Mouse (Mus musculus) G1E (cell line): ENCODE measurements around the gene Gadd45b. TPM values are rescaled to one million over a fixed set of nuclear protein-coding genes. Genes with fewer than 3 reads are reported as not detected.

ENCODE experiments used
- ATAC-seq: 2 replicates; pipeline ENCODE4 v1.8.0; 2016; ENCODE audit warnings: mild to moderate bottlenecking; ENCODE audit not compliant: insufficient number of reproducible peaks, poor library complexity, low FRiP score, severe bottlenecking; ENCODE audit errors: extremely low read depth
- DNase-seq: peaks from one replicate; pipeline ENCODE4 v3.0.0; 2012; ENCODE audit warnings: low spot score
- H3K27me3 ChIP-seq: 2 replicates; pipeline ENCODE4 v1.6.1; 2012; ENCODE audit warnings: mild to moderate bottlenecking, low read length, inconsistent platforms; ENCODE audit not compliant: insufficient read depth
- H3K36me3 ChIP-seq: replicated peaks from 2 replicates; pipeline ENCODE3; 2012; ENCODE audit warnings: mild to moderate bottlenecking, inconsistent platforms
- H3K4me1 ChIP-seq: 2 replicates; pipeline ENCODE4 v1.6.1; 2012; ENCODE audit warnings: low read depth, low read length, inconsistent platforms, mixed read lengths; ENCODE audit not compliant: insufficient read depth
- H3K4me3 ChIP-seq: 2 replicates; pipeline ENCODE4 v1.5.1; 2012; ENCODE audit warnings: low read depth, mild to moderate bottlenecking, inconsistent platforms, low read length, moderate library complexity, mixed read lengths
- H3K9me3 ChIP-seq: replicated peaks from 2 replicates; pipeline ENCODE4 v1.6.1; 2012; ENCODE audit warnings: inconsistent platforms
- CTCF ChIP-seq: IDR thresholded peaks from 2 replicates; pipeline ENCODE4 v1.5.1; 2012; ENCODE audit warnings: low read depth, low read length, inconsistent platforms, mixed read lengths
- GATA1 ChIP-seq: IDR thresholded peaks from 2 replicates; pipeline ENCODE4 v1.6.1; 2012; ENCODE audit warnings: borderline replicate concordance, low read length, inconsistent platforms, mixed read lengths
- GATA2 ChIP-seq: IDR thresholded peaks from 2 replicates; pipeline ENCODE4 v1.6.1; 2012; ENCODE audit warnings: low read depth, low read length, inconsistent platforms, borderline replicate concordance
- POLR2AphosphoS5 ChIP-seq: IDR thresholded peaks from 2 replicates; pipeline ENCODE4 v1.6.1; 2012; ENCODE audit warnings: low read depth, low read length, inconsistent platforms; ENCODE audit not compliant: insufficient replicate concordance
- TAL1 ChIP-seq: conservative IDR thresholded peaks from 2 replicates; pipeline ENCODE4 v1.6.1; 2012; ENCODE audit warnings: low read depth, low read length, inconsistent platforms, mixed read lengths
- polyA plus RNA-seq: library from polyadenylated mRNA; stranded (reverse); fragments of >175 nt; gene quantifications from 2 replicates; pipeline ENCODE4 v1.2.3, GENCODE M21; 2012
- total RNA-seq, 2 experiments: library from RNA; stranded (forward) in 1 of 2; stranded (reverse) in 1 of 2; fragments of 200-1000 nt in 1 of 2; fragments of >200 nt in 1 of 2; fragmentation: Nextera tagmentation in 1 of 2; gene quantifications; 2 replicates each; pipeline ENCODE4 v1.2.3; 2014 to 2017

The Gadd45b gene
- total and polyA plus RNA-seq, 3 experiments, result 1.1 to 5.7 (median 3.7) TPM

DNA sequence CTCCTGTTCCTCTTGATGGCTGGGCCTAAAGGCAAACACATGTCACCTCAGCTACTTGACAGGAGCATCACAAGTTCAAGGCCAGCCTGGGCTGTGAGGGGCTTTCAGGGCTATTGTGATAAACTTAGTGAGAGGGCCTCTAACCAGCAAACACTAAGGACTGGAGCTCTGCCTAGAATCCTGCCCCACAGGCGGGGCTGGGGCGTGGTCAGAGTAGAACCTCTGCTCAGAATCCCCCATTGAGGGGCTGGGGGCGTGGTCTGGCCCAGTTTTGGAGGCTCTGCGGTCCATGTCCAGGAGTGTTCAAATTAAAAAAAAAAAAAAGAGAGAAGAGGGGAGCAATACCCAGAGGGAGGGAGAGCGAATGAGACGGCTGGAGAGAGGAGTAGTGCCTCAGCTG, 34.2 kb upstream of the Gadd45b start:
- peaks cover 5% of the 10 kb centered on the region; the same call in 1 of the 2 replicates for H3K9me3 ChIP-seq
- peaks cover 25% of the 10 kb centered on the region; the same call in 1 of the 2 replicates for H3K27me3 ChIP-seq
- DNase-seq (no peak), ATAC-seq (no peak)
- TF ChIP-seq GATA1 (no peak), POLR2AphosphoS5 (no peak), GATA2 (no peak), CTCF (no peak), TAL1 (no peak)
- peaks cover 40% of the 10 kb centered on the region for H3K36me3 ChIP-seq
- no peak overlapping the region for H3K4me3 ChIP-seq
- peaks cover 34% of the 10 kb centered on the region for H3K4me1 ChIP-seq

DNA sequence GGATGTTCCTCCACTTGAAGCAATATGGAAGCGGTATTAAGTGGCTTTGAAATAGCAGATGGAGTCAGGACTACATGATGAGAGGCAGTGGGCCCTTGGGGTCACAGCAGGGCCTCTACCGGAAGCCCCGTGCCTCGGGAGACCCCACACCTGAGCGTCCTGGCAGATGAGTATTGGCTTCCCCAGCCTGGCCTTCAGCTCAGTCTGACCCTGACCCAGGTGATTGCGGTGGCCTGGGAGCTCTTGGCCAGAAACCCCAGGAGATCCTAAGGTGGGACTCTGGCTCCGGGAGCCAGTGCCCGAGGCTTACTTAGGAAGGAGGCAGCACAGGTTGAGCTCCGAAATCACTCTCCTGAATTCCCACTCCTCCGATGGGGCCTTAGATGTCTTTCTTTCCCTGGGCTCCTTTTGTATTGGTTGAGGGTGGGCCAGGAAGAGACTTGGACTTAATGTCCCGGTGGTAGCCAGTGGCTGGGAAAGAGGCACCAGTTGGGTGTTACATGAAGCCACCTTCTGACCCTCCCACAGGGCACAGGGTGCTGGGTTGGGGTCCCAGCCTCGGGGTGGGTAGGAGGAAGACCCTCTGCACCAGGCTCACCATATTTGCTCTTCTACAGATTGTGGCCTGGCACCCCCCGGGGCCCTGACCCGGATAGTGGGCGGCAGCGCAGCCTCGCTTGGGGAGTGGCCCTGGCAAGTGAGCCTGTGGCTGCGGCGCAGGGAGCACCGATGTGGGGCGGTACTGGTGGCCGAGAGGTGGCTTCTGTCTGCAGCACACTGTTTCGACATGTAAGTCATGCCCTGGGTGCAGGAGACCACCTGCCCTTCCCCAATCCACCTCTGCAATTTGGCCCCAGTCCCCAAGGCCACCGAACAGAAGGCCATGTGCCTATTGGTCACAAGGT, 33.0 kb upstream of the Gadd45b start:
- TF ChIP-seq GATA2 (no peak), GATA1 (no peak), TAL1 (no peak), POLR2AphosphoS5 (no peak), CTCF (no peak)
- H3K4me3 ChIP-seq, result 0 out of 2 replicates have a peak overlapping the region, but pooled peaks have one; percentile 7
- ATAC-seq (no peak), DNase-seq (no peak)
- peaks cover 19% of the 10 kb centered on the region; the same call in 1 of the 2 replicates for H3K27me3 ChIP-seq
- H3K4me1 ChIP-seq, result peaks cover 41% of the 10 kb centered on the region
- peaks cover 5% of the 10 kb centered on the region; the same call in 1 of the 2 replicates for H3K9me3 ChIP-seq
- peaks cover 40% of the 10 kb centered on the region for H3K36me3 ChIP-seq

DNA sequence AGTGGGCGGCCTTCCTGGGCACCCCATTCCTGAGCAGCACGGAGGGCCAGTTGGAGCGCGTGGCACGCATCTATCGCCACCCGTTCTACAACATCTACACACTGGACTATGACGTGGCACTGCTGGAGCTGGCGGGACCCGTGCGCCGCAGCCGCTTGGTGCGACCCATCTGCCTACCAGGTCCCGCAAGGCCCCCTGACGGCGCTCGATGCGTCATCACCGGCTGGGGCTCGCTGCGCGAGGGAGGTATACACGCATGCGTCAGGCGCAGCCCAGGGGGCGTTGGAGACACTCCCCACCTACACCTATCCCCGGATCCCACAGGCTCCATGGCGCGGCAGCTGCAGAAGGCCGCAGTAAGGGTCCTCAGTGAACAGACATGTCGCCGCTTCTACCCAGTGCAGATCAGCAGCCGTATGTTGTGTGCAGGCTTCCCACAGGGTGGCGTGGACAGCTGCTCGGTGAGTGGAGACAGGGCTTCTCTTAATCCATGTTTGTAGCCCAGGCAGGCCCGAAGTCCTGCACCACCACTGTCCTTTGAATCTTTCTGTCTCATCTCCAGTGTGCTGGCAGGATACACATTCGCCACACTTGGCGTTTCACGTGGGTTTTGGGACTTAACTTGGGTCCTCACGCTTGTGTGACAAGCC, 31.9 kb upstream of the Gadd45b start:
- H3K36me3 ChIP-seq, result peaks cover 40% of the 10 kb centered on the region
- H3K4me3 ChIP-seq, result peak overlapping the region; percentile 18; the same call in 1 of the 2 replicates

DNA sequence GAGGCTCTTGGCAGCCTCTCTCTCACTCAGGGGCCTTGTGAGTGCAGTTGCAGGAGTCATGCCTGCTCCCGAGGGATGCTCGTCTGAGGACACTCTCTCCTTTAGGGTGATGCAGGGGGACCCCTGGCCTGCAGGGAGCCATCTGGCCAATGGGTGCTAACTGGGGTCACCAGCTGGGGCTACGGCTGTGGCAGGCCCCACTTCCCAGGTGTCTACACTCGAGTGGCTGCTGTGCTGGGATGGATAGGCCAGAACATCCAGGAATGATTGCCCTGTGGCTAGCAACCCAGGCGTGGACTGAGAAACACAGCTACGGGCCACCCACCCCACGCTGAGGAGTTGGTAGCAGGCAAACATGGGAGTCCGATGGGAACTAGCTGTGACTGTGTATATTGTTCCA, 30.8 kb upstream of the Gadd45b start:
- peaks cover 17% of the 10 kb centered on the region; the same call in 1 of the 2 replicates for H3K27me3 ChIP-seq
- peaks cover 40% of the 10 kb centered on the region for H3K36me3 ChIP-seq
- ATAC-seq (no peak), DNase-seq (no peak)
- peaks cover 48% of the 10 kb centered on the region for H3K4me1 ChIP-seq
- no peaks in the 10 kb centered on the region for H3K9me3 ChIP-seq
- TF ChIP-seq GATA1 (no peak), POLR2AphosphoS5 (no peak), GATA2 (no peak)
- peak overlapping the region; percentile 97 for H3K4me3 ChIP-seq

More for the DNA sequence above, 31.9 kb upstream of the Gadd45b start:
- H3K4me1 ChIP-seq, result peaks cover 46% of the 10 kb centered on the region
- H3K27me3 ChIP-seq, result peaks cover 12% of the 10 kb centered on the region; the same call in 1 of the 2 replicates
- no peaks in the 10 kb centered on the region for H3K9me3 ChIP-seq
- DNase-seq (no peak), ATAC-seq (no peak)
- TF ChIP-seq GATA1 (no peak), TAL1 (no peak), GATA2 (no peak), POLR2AphosphoS5 (no peak), CTCF (no peak)

DNA sequence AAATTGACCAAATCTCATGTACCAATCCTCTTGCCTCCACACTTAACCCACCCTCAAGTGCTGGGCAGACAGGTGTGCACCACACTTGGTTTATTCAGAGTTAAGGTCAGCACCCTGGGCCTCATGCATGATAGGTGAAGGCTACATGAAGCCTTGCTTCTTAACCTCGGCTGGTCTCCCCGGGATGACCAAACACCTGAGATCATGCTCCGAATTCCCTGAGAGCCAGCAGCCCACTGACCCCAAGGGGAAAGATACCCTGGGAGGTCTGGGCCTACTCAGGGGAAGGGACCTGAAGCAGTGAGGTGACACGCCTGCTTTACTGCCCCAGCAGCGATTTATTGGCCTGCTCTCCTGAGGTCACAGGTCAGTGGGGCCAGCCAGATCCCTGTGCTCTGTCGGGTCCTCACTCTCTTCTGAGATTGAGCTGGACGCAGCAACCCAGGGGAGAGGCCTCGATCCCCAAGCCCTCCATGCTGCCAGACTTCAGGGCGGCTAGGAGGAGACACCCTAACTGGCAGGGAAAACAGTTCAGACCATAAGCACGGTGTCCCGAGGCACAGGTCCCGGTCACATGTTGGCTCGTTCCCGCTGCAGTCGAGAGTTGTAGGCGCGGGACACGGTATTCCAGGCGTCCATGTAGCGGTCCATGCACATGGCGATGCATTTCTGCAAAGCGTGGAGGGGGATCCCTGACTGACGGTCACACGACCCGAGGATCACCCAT, 30.1 kb upstream of the Gadd45b start:
- peaks cover 40% of the 10 kb centered on the region for H3K36me3 ChIP-seq

More for the DNA sequence above, 30.1 kb upstream of the Gadd45b start:
- no peak for TF ChIP-seq GATA1
- TF ChIP-seq POLR2AphosphoS5, result no peak
- no peak for TF ChIP-seq TAL1
- no peak for TF ChIP-seq CTCF
- TF ChIP-seq GATA2, result no peak
- ATAC-seq (no peak), DNase-seq (no peak)
- Histone ChIP-seq H3K27me3 (peaks cover 20% of the 10 kb centered on the region; the same call in 1 of the 2 replicates), H3K9me3 (no peaks in the 10 kb centered on the region), H3K4me3 (peak overlapping the region; percentile 97), H3K4me1 (peaks cover 50% of the 10 kb centered on the region)
